Mouse (Mus musculus): ENCODE data around the gene Mib2.

Gene Mib2

DNA sequence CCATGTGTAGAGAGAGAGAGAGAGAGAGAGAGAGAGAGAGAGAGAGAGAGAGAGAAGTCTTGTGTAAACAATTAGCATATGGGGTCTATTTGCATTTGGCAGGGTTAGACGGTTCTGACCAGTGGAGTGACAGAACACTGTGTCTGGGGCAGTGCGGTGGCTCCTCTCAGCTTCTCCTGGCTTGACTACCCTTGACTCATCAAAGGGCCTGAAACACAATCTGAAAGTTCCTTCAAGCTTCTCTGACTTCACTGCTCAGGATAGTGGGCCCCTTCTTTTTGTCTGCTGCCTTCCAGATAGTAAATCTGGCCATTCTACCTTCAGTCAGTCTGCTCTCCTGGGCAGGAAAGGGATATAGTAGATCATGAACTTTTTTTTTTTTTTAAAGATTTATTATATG, 62.2 kb downstream of the Mib2 start:
- DNase-seq, result no peak

DNA sequence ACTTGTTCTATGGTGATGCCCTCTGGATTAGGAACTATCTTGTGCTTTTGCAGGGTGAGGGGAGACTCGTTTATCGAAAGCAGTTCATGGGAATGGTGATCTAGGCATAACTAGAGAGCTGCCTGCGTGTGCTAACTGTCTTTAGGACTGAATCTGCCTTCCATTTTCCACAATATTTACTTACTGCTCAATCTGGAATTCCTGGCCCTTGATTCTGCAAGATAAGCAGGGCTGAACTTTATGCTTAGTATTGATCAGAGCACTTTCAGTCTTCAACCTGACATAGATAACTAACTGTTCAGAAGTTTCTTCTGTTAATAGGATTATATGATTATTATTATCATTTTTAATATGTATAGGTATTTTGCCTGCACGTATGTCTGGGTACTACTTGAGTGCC, 63.9 kb downstream of the Mib2 start:
- no peak for DNase-seq

All from B cell, adult 2 months (primary cell).